Mouse (Mus musculus): ENCODE results near the gene Vstm2a. TPM values are rescaled to one million over a fixed set of nuclear protein-coding genes. Genes with fewer than 3 reads are reported as not detected.
A peak's percentile ranks its signal among the peaks of the same experiment; 100 is the strongest.

Vstm2a gene
- total RNA-seq (2015) (not detected in 2 replicates), total RNA-seq (2017) (not detected in 2 replicates)

DNA sequence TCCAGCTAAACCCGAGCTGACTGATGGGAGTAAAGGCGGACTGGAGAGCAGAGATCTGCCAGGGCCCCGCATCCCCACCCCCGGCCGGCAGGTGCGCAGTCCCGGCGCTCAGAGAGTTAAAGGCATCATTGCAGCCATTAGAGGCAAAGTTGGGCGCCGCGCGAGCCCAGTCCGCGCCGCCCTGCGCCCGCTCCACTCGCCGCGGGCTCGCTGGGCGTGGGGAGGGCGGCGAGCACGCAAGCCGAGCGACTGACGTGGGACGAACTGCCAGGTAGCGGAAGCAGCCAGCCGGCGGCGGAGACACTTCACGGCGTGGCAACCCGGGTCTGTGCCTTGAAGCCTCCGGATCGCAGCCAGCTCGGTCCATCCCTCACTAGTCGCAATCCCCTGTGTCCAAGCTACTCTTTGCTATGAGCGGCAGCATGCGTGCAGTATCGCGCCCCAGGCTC is at the start of gene Vstm2a:
Gene Vstm2a (plus strand): TSS at position 252 of the 449 bp plus-strand sequence.
- ATAC-seq (replicated peaks; ENCODE audit: poor library complexity): peak; percentile 45

DNA sequence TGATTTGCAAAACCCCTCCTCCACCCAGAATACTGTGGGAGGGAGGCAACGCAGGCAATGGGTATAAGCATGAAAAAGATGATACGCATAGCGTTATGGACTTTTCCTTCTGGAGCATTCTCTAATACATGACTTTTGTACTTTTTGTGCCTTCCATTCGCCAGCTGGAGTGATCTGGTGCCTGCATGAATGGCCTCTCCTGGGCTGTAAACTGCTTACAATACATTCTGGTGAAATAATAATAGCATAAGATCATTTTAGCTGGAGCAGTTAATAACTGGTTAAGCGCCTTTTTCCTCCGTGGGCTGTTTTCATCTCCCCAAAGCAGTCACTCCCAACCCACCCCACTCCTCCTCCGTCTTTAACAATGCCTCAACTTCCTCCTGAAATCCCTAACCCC is 513 bp upstream of the Vstm2a start:
- ATAC-seq (replicated peaks; ENCODE audit: poor library complexity): no peak; the same call in 1 of the 2 replicates

DNA sequence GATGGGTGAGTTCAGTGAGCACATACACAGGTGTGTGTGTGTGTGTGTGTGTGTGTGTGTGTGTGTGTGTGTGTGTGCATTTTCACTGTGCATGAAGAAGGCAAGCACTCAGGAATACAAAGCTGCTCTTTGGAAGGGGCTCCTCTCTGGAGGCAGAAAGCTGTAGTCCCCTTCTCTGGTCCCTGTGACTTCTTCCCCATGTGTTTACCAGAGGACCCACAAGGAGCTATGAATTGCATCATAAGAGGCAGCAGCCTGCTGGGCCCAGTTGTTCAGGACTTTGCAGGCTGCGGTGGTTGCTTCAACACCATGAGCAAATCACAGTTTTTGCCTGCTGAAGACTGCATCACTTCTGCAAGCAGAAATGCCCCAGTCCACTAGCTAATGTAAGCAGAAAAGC is 776 bp downstream of the Vstm2a start:
- ATAC-seq (replicated peaks; ENCODE audit: poor library complexity): no peak

DNA sequence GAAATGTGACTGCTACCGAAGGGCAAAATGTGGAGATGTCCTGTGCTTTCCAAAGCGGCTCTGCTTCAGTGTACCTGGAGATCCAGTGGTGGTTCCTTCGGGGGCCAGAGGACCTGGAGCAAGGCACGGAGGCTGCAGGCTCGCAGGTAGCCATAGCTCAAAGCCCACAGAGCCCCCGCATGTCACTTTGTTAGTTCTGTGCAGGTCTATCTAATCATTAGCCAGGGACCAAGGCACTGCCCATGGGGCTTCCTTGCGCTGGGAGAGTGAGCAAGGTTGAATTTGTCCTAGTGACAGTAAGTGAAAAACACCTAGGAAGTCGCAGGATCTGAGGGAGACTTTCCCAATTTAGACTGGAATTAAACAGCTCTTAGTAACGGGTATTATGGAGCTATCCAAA is 2.4 kb downstream of the Vstm2a start:
- ATAC-seq (replicated peaks; ENCODE audit: poor library complexity): no peak

DNA sequence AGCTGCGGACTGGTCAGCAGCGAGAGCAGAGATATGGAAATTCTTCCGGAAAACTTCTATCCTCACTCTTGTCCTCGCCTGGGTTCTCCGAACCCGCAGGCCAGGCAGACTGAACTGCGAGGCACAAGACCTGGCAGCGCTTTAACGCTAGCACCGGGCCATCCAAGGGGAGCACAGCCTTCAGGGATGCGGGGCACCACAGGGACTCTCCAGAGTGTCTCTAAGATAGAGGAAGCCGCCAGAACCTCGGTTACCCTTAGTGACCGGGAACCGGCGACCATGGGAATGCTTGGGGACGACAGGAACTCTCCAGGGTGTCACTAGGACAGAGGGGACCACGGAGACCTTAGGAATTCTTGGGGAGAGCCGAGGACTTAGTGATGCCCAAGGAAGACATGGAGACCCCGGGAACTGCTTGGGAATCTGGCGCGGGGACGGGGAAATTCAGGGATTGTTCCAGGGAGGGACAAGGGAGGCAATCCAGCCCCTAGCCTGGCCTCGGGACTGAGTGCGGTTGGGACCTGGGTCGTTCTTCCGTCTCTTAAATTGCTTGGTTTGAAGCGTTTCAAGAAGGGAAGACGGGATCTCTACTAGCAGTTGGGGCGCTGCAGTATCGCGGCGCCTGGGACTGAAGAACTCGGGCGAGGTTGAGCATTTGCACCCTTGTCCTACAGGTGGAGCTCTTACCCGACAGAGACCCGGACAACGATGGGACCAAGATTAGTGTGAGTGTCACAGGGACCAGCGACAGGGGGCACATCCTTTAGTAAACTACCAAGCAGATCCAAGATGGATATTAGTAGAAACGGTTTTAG is 3.4 kb downstream of the Vstm2a start:
- ATAC-seq (replicated peaks; ENCODE audit: poor library complexity): peak; percentile 90

DNA sequence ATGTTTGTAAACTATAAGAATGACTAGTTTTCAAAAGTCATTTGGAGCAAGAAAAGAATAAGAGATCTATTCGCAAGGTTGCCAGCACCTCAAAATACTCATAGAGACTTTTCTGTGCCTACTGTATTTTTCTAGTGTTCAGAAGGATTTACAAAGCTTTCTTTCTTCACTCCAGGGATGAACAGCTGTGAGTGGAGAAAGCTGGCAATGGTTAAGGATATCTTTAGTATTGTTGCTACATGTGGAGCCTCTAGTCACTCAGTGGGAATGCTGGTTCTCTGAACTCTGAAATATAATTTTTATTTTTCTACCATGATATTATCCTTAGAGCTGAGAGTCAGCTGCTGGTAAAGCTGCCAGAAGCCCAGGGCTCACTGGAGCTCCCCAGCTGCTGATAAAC is 10.9 kb downstream of the Vstm2a start:
- no peak for ATAC-seq (replicated peaks; ENCODE audit: poor library complexity)

DNA sequence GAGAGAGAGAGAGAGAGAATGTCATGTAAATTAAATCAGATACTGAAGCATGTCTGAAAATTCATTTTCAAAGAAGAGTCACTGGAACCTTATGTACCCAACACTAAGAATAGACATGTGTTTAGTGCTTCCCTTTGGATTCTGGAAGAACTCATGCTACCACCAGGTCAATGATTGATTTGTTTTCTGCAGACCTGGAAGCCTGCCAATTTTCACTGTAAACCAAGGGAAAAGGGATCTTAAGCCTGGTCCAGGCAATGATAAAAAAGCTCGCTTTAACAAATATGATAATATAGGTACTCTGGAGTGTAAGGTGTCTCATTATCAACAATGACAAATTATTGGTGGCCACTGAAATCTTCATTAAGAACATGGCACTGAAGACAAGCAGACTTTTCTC is 32.9 kb downstream of the Vstm2a start:
- ATAC-seq (replicated peaks; ENCODE audit: poor library complexity): no peak

DNA sequence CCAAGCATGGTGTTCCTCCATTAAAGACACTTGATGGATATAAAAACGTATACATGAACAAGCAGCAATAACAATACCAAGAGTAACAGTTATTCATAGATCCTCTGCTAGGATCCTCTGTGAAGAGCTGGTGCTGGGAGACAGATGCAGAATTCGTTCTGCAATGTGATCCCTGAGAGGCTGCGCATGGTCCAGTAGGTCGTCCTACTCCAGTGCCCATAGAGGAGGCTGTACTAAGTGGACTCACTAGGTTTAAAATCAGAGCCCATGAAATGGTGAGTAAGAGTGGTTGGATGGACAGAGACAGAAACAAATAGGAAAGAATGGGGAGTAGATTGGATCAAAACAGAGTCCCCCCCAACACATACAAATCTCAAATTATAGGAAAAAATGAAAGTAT is 35.4 kb downstream of the Vstm2a start:
- no peak for ATAC-seq (replicated peaks; ENCODE audit: poor library complexity)

DNA sequence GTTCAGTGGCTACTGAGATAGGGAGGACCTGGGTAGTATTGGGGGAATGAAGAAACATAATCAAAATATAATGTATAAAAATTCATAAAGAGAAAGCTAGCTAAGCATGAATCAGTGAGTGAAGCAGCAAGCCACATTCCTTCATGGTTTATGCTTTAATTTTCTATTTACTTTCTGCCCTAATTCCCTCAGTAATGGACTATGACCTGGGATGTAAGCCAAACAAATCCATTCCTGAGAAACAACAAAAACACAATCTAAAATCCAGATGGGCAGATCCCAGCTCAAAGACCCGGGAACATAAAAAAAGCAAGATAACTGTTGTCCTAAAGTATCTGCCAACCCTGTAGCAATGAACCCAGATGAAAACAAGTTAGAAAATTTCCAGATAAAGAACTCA is 39.0 kb downstream of the Vstm2a start:
- ATAC-seq (replicated peaks; ENCODE audit: poor library complexity): no peak

DNA sequence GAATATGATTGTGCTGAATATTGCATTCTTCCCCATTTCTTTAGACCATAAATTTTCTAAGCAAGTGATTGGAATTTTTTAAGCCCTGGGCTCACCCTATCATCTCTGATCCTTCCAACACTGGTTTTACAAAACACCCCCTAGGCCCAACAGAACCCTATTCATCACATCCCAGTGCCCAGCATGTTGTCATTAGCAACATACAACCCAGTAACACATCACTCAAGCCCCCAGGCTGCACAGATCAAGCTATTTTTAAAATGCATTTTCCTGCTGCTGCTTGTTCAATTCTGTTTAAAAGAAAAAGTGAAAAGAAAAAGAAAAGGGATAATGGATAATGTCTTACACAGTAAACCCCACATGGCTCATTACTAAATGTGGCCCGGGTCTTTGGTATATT is 42.0 kb downstream of the Vstm2a start:
- ATAC-seq (replicated peaks; ENCODE audit: poor library complexity): no peak

DNA sequence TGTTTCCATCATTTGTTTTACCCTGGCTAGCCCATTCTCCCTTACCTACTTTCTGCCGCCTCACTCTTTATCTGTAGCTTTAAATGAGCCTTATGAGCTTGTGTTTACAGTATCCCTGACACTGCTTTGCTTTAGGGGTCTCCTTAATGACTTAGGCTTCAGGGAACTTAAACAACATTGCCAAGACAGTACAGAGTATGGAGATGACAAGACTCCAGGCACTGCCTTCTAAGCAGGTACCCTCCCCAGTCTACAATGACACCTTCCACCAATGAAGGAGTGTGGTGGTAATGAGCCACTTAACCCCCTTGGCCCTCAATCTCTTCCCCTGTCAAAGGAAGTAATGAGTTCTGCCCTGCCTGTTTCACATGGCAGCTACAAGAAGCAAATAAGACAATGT is 42.4 kb downstream of the Vstm2a start:
- ATAC-seq (replicated peaks; ENCODE audit: poor library complexity): no peak

DNA sequence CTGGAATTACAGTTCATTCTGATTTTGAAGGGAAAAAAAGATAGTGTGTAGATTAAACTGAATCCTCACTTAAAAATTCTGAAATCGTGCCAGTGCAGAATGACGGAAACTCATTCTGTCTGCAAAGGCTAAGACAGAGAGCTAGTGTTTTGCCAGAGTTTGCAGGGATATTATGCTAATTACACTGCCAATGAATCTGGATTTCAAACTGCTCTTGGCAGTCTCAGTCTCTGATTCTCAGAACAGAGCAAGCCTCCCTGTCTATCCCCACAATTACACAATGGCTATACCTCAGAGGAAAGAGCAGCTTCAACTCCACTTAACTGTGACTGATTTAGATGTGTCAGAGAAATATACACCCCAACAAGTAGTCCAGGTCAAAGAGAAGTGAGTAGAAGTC is 43.2 kb downstream of the Vstm2a start:
- no peak for ATAC-seq (replicated peaks; ENCODE audit: poor library complexity)

DNA sequence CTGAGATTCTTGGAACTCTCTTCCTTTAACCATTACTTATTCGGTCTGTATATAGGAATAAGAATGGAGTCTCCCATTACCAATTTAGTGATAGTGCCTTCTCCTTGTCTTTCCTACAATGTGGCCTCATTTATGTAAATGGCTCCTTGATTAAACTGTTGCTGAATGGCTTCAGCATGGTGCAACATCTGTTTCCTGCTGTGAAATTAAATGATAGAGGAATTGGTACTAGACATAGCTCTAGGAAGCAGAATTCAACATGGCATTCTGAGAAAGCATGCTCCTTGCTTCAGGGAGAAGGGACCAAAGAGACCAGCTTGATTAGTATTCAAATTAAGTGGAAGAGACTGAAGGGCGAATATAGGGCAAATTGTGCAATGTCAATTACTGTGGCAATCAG is 57.6 kb downstream of the Vstm2a start:
- no peak for ATAC-seq (replicated peaks; ENCODE audit: poor library complexity)

DNA sequence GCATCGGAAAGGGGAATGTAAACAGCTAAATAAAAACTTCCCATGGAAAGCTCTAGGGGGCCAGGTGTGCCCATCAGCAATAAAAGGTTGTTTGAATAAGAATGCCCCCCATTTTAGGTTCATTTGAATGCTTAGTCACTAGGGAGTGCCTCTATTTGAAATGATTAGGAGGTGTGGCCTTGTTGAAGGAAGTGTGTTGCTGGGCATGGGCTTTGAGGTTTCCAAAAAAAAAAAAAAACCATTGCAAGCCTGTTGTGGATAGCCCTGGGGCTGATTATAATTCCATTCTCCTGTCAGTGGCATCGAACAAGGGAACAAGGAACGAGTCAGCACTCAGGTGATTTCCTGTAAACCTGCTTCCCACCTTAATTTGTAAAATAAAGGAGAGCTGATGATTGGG is 87.7 kb downstream of the Vstm2a start:
- ATAC-seq (replicated peaks; ENCODE audit: poor library complexity): no peak

DNA sequence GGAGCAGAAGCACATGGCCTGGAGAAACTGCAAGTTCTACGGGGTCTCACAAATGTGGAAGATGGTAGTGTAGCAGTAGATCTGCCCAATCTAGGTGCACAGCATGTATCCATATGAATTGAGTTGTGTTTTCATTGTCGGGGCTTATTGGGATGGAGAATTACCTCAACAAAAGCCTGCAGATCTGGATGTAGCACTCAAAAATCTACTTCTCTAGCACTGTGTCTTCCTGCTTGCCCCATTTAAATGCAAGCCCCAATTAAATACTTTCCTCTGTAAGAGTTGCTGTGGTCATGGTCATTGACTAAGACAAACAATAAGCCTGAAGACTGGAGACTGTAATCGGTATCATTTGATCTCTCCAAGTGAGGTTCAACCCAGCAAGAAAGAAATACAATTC is 88.2 kb downstream of the Vstm2a start:
- no peak for ATAC-seq (replicated peaks; ENCODE audit: poor library complexity)

DNA sequence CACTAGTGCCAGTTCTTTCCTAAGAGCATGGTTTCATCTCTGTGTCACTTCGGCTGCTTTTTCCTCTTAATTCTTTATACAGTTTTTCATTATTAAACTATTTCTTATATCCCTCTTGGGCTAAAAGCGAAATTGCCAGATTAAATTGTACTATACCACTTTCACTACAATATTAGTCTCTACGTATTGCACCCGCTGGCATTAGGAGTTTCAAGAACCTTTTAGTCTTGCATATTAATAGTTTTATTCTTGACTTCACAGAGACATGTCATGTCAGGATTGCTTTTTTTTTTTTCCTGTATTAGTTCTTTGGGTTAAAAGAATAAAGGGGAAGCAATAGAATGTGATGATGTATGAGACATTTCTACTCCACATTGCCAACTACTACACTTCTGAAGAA is 94.4 kb downstream of the Vstm2a start:
- no peak for ATAC-seq (replicated peaks; ENCODE audit: poor library complexity)

DNA sequence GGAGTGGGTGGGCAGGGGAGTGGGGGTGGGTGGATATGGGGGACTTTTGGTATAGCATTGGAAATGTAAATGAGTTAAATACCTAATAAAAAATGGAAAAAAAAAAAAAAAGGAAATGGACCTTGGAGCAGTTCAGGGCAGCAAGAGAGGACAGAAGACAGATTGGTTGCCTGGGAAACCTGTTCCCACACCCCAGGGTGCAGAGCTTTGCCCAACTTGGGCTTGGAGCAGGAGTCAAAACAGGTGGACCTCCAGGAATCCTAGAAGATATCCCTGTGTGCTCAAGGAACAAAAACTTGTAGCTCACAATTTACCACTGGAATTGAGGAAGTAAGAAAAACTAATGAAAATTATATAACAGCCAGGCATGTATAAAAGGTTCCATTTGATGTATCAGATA is 96.8 kb downstream of the Vstm2a start:
- ATAC-seq (replicated peaks; ENCODE audit: poor library complexity): no peak

DNA sequence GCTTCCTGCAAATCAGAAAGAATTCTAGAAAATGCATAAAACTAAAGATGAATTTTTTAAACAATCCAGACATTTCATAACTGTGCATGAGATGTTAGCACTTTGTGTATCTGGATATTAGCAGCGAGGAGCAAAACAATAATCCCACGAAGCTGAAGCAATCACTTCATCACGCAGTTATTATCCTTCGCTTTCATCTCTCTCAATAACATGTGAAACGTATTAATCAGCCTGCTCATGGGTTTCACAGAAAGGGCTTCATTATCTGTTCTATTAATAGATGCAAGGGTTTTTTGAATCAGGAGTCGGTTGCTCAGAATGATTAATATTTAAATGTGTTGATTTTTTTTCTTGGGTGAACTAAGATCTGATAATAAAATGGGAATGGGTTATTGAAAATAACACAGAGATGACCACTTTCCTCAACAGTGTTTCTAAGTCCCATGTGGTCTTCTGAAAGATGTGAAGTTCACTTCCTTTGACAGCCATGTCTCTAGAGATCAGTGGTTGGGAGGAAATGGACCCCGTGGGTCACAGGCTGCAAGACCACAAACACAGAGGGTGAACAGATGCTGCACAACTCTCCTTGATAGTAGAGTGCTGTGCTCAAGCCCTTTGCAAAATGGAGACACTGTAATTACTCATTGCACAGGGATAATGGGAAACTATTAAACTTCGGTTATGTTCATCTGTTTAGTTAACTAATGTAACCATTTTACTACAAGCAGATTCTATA is 109.5 kb downstream of the Vstm2a start:
- ATAC-seq (replicated peaks; ENCODE audit: poor library complexity): no peak

DNA sequence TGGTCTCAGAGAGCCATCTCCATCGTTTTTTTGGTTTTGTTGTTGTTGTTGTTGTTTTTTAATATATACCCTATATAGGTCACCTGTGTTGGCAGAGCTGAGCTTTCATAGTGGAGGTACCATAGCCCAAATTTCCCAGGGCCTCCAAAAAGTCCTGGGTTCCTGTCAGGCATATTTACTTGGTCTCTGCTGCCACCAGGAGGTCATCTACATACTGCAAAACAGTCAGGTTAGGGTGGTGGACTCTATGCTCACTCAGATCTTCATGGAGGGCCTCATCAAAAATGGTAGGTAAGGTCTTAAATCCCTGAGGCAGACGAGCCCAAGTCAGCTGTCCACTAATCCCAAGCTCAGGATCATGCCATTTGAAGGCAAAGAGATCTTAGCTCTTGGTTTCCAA is 146.1 kb downstream of the Vstm2a start:
- ATAC-seq (replicated peaks; ENCODE audit: poor library complexity): no peak

DNA sequence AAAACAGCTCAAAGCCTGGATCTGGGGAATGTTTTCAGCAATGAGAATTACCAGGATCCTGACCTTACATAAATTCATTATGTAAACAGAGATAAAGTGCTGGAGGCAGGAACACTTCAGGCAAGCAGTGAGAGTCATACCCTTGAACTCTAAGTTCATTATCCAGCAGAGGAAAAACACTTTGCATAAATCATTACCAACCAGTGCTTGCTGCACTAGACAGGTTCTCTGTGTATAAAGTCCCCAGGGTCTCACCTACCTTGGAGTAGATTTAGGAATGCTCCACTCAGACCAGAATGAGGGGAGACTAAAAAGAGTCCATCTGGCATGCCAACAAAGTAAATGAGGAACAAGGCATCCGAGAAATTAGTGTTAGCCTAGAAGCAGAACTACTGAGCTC is 154.2 kb downstream of the Vstm2a start:
- no peak for ATAC-seq (replicated peaks; ENCODE audit: poor library complexity)

DNA sequence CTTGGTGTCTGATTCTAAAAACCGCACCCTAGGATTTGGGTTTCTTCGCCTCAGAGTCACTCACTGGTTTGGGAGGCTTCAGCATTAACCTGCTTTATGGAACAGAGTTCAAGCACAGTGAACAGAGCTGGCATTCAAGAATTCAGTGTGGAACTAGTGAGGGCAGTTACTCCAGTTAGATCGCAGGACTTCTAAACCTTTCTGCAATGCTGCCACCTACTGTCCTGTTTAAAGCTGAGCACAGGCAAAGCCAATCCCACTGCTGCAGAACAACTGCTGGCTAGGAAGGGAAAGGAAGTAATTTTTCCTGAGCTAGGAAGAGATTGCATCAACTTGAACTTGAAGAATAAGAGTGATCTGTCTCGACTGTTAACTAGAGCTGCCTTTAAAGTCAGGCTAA is 155.1 kb downstream of the Vstm2a start:
- ATAC-seq (replicated peaks; ENCODE audit: poor library complexity): peak; percentile 90

DNA sequence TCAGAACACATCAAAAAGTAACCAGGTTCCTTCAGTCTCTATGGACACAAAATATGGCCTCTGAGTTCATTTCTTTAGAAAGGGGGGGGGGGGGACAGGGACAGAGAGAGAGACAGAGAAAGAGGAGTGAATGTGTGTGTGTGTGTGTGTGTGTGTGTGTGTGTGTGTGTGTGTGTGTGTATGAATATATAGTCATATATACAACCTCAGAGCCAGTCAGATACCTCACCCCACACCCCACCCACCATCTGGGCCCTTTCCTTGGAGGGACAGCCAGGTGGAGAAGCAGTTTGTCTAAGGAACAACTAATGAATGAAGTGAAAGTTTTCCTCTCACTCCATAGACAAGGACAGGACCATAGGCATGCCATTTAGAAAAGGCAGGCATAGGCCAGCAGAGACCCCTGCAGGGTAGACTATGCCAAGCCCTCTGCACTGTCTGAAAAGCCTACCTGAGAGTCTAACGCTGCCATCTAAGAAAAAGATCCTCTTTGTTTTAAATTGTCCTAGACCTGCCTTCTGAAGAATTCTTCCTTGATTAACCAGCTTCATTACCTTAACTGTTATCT is 155.6 kb downstream of the Vstm2a start:
- no peak for ATAC-seq (replicated peaks; ENCODE audit: poor library complexity)

Data from megakaryocyte progenitor cell, adult 5-6 weeks (primary cell).